Mouse (Mus musculus): ENCODE data around the gene Zc3h12d.

Zc3h12d gene

DNA sequence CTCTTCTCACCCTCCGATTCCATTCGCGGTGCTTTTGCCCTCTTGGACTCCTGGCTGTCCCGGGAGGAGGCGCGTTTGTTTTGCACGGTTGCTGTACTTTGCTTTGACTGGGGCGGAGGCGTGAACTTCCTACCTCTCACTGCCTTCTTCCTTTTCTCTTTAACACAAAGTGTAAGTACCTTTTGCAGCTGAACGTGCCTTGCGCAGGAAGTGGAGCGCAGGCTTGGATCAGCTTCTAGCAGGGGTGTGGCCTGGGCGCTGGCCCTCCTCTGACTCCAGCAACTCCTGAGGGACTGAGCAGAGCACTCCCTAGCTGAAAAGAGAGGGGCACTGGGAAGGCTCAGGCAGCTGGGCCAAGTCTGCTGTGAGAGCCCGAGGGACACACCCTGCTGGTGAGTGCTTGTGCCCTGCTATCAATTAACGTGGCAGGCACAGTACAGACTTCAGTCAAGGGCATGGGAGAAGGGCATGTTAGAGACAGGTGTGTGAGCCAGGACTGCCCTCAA lies at the start of gene Zc3h12d:
Gene Zc3h12d, plus strand, starts transcription at position 300 of the 506 bp plus-strand sequence.
- no peak for DNase-seq (ENCODE audit: low spot score)

DNA sequence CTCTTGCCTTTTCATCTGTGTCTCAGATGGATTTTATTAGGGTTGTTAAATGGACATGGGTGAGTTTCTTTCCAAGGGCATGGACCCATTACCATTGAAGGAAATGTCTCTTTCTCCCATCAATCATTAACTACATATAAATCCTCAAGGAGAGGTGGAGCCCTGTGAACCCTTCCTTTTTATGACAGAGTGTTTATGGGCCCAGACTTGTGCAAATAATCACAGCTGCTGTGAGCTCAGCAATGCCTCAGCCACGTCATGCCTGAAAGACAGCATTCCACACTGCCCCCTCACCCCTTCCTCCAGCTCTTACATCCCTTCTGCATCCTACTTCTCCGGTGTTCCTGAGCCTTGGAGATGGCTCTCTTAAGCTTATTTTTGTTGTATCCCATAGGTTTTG lies 45.0 kb upstream of the Zc3h12d start:
- no peak for DNase-seq (ENCODE audit: low spot score)

DNA sequence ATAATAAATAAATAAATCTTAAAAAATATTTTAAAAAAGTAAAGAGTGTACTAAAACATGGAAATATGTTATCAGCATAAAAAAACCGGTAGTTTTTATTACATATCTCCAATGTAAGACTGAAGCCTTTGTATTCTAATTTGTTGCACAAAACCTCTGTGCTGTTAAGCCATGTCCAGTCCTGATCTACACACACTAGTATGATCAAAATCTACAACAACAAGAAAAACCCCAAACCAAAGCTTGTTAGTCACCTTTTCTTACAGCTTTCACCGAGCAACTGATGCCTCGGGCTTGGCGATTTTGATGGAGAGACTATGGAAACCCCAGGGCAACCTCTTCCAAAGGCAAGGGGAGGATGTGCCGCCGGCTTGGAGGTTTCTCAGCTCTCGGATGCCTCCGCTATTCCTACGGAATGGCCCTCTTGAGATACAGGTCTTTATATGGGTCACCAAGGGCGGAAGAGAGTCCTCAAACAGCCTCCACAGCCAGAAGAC lies 40.0 kb upstream of the Zc3h12d start:
- DNase-seq (ENCODE audit: low spot score): no peak

DNA sequence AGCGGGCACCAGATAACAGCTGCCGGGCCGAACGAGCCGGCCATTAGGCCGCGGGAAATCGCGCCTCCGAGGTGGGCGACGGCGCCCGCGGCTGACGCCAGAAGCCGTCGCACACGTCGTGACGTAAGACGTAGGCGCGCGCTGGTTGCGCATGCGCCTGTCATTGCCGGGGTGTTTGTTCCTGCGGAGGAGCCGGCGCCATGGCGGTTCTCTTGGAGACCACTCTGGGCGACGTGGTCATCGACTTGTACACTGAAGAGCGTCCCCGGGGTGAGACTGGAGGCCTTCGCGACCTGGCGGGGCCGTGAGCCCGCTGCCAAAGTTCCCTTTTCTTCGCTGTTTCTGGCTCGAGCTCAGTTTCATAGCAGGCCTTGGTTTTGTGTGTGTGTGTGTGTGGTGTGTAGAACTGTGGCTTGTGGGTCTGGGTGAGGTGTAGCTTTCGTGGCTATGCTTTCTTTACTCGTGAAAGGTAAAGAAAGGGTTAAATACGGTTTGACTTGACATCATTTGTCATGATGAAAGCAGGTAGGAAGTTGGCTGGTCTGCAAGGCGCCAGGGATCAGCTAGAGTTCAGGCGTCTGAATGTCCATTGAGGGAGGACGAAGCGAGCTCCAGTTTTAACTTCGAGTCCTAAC lies 39.4 kb upstream of the Zc3h12d start, which contains the start of the genes Ginm1 and Ppil4:
Gene Ginm1, minus strand, starts transcription at position 74 of the 635 bp plus-strand sequence.
Gene Ppil4, plus strand, starts transcription at position 141 of the 635 bp plus-strand sequence.
- peak; percentile 72 for DNase-seq (ENCODE audit: low spot score)

DNA sequence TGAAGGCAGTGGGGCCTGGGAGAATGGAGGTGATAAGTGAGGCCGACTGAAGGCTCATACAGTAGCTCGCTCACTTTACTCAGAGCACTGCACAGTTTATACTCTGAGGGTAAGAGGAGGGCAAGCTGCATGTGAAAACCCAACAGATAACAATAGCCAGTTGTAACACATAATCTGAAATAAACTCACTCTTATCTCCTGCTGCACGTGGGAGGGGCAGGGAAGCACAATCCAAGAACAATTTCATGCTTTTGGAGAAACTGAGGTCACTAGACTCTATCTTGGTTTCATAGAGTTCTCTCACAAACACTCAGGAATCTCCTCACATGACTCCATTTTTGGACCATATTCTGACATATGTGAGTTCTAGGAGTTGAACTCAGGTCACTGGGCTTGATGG lies 31.0 kb upstream of the Zc3h12d start:
- DNase-seq (ENCODE audit: low spot score): no peak

DNA sequence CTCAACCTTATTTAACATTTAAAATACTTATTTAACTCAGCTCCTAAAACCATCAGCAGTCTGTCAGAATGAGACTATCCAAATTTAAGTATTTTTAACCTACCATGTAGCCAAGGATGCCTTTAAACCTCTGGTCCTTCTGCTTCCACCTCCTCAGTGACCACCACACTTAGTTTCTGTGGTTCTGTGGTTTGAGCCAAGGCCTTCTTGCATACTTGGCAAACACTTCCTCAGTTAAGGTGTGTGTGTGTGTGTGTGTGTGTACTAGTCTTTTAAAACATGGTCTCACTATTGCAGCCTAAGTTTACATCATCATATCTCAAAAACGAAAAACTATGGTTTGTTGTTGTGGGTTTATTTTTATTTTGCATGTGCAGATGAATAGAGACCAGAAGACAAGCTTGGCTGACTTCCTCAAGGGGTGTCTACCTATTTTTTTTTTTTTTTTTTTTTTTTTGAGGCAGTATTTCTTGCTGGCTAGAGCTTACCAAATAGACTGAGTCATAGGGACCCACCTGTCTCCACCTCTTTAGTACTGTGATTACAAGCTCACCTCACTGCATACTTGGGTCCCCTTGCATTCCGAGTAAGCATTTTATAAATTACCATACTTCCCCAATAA lies 29.6 kb upstream of the Zc3h12d start:
- no peak for DNase-seq (ENCODE audit: low spot score)

DNA sequence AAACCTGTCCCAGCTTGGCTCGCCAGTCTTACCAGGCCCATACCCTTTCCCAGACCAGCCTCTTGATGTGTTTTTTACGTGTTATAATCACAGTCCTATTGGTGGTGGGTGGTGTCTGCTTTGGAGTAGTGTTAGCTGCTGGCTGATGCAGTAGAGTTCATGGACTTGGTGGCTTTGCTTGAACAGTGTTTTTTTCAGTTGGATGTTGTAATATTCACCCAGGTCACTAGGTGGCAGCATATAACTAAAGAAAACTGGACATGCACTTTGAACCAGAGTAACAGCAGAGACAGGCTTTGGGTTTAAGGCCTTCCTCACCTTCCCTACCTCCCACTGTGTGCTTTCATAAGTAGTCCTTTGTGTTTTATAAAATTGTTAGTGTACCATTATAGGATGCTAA lies 22.3 kb upstream of the Zc3h12d start:
- no peak for DNase-seq (ENCODE audit: low spot score)

DNA sequence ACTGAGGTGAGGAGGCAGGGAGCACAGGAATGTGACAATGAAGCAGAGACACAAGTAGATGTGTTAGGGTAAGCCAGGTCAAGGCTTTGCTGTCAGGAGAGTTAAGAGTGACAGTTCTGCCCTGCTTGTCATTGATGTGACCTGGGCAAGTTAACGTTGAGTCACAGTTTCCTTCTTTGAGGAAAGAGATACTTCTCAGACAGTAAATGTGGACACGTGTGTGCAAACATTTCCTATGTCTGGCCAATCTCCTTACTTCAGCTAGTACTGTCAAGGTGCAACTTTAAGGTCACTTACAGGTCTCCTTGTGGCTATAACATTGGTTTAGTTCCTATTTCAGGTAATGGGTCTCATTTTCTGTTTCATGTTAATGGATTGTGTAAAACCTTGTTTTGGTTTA lies 15.8 kb upstream of the Zc3h12d start:
- no peak for DNase-seq (ENCODE audit: low spot score)

DNA sequence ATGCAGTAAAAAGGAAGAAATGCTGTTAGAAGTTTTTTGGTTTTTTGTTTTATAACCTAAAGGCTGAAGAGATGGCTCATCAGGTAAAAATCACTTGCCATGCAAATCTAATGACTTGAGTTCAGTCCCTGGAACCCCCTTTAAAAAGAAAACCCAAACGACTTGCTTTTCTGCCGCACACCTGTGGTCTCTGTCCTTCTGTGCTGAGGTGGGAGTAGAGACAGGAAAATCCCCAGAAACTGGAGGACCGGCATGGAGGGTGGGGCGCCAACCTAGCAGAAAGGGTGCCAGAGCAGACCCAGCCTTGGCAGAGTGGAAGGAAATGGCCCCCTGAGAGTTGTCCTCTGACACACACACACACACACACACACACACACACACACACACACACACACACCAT lies 13.6 kb upstream of the Zc3h12d start:
- no peak for DNase-seq (ENCODE audit: low spot score)

DNA sequence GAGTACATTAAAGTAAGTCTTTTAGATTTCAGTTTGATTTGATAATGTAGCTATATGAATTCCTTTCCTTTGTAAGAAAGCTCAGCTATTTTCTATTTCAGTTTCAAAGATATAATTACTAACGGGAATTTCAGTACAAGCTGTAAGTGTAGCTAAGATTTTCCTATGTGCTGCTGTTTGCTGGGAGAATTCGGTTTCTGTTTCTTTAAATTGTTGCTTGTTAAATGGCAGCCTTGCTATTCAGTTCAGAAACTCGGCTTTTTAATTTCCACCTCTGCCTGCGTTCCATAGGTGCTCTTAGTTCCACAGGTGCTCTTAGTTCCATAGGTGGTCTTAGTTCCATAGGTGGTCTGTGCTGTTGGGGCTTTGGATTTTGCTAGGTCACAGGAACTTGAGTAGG lies 13.1 kb upstream of the Zc3h12d start:
- DNase-seq (ENCODE audit: low spot score): no peak

DNA sequence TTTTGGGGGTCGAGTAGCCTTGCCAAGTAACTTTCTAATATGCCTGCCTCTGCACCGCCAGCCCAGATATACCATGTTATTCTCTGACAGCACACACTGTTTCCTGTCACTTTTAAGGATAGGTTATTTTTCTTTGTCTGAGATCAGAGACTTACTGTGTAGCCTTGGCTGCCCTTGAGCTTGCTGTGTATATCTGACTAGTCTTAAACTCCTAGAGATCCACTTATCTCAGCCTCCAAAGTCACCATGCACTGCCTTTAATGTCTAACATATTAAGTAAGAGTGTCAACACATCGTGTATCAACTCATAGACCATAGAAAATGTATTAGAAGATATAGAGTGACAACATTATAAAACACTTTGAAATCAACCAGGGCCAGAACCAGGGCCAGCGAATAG lies 12.7 kb upstream of the Zc3h12d start:
- DNase-seq (ENCODE audit: low spot score): no peak

DNA sequence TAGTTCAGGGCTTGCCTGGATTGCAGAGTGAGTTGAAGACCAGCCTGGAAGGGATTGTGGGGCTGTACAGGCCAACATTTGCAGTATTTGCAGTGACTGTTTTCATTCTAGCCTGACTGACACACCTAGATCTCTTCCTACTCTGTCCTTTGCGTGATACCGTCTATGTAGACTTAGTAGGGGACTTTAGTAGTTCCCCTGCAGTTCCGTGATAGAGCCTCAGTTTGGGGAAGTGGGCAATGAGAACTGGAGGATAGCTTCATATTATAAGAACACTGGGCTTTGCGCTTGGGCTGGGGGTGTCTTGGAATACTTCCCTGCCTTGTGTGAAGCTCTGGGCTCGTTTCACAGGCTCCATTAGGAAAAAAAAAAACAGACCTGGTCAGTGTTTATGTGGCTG lies 12.1 kb upstream of the Zc3h12d start:
- DNase-seq (ENCODE audit: low spot score): no peak

DNA sequence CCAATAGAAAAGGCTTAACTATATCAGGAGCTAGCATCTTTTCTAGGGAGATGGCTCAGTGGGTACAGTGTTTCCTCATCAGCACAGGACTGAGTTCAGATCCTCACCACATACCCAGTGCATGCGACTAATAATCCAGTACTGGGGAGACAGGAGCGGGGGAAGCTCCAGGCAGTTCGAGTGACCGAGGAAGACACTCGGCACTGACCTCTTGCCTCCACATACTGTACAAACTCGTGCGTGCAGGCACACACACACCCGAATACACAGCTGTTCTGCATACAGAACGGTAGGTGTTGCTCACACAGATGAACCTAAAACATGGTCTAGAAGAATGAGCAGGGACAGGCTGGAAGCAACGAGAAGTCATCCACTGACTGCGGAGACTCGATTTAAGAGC lies 10.3 kb upstream of the Zc3h12d start:
- no peak for DNase-seq (ENCODE audit: low spot score)

DNA sequence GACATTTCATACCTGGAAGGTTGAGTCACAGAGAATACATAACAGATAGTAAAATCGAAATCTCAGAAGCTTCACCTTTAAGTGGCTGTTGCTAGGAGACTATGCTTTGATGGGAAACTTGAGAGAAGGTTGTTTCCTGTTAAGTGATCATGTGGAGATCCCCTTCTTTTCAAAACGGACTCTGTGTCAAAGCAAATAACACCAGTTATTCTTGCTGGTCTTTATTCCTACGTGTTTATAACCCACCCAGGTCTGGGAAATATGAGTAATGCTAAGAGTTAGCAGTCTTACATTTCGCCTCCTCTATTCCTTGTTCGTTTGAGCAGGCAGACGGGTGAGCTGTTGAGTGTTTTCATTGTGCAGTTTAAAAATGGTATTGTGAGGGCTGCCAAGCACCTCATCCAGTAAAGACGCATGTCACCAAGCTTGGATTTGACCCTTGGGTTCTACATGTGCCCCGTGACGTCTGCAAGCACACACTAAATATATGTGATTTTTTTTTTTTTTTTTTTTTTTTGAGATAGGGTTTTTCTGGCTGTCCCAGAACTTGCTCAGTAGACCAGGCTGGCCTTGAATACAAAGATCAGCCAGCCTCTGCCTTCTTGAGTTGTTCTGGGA lies 7.5 kb upstream of the Zc3h12d start:
- no peak for DNase-seq (ENCODE audit: low spot score)

DNA sequence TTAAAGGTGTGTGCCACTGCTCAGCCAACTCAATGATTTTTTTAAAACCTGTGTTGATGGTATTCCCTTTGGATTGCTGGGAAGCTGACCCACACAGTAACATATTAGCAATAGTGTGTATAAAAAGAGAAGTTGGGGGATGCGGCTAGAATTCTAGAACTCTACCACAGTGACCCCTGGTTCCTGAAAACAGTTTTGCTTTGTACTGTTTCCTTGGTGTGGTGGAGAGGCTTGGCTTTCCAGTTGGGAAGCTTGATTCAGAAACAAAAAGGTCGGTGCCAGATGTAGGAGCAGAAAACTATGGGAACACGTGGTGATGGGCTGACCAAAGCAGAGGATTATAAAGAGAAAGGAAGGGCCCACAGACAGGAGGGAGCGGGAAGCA lies 7.0 kb upstream of the Zc3h12d start:
- no peak for DNase-seq (ENCODE audit: low spot score)

DNA sequence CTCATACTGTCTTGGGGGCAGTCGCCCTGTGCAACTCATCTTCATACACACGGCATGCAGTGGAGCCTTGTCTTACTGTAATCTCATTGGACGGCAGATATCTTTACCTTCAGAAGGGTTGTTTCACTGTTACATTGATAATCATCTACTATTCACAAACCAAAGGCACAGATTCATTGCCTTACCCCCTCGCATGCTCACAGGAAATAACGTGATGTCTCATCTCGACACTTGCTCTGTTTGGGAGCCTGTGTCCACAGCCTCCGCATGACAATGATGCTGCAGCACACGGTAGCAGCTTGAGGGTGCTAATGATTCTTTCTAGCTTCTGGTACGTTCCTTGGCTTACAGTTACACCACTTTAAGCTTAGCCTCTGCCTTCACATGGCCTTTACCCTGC lies 6.2 kb upstream of the Zc3h12d start:
- DNase-seq (ENCODE audit: low spot score): no peak

DNA sequence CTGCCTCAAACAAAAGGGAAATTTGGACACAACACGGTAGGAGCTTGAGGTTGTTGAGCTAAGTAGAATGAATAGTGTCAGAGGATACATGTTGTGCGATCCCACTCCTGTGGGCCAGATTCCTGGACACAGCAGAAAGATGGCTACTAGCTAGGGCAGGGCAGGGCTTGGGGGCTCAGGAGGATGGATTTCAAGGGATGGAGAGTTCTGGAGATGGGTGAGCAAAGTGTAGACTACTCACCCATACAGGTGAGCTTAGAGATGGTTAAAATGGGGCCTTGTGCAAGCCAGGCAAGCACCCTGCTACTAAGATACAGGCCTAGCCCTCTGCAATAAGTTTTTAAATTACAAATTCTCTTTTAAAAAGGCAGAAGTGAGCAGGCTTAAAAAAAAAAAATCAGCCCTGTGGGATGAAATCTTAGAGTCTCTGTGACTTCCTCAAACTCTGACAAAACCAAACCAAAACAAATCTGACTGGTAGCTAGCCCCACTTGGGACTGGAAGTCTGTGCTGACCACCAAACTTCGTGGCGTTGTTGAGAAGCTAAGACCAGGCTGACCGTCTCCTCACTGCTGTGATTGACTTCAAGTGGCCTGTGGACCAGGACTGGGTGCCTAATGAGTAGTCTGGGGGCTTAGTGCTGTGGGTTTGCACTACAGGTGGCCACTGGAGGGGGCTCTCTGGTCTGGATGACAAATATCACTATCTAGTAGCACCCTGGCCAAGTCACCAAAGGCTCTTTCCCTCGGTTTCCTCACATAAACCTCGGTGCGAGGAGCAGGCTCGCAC lies 1.3 kb downstream of the Zc3h12d start:
- no peak for DNase-seq (ENCODE audit: low spot score)

DNA sequence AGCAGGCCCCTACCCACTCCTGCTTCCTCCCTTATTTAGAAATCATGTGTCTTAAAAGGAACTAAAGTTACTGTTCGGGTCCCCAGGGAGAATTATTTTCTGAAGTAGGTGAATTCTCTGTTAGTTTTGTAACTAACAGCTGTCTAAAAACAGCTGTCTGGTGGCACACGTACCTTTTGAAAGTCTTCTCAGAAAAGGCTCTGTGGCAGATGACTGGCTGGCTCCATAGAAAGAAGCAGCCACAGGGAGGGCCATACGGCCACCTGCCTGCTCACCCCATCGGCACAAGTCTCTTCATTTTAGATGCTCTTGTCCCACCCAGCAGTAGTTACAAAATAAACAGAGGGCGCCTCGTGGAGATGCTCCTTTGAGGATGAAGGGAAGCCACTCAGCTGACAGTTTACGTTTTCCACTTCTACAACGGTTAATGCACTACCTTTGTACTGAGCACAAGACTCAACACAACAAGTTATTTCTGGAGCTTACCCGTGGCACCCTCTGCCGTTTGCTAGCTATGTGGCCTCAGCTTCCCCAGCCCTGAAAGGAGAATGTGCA lies 2.5 kb downstream of the Zc3h12d start:
- no peak for DNase-seq (ENCODE audit: low spot score)

DNA sequence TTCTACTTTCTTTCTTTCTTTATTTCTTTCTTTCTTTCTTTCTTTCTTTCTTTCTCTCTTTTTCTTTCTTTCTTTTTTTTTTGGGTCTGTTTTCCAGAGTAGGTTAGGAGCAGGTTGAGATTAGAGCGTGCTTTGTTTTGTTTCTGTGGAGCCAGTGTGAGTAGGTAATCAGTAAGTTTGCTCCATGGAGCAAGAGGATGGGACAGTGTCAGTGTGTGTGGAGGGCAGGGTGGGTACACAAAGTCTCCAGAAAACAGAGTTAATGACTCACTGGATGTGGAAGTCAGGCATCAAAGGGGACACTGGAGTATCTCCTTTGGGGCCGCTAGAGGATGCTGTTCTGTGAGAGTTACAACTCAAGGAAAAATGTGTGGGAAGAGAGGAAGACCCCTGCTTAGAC lies 4.6 kb downstream of the Zc3h12d start:
- DNase-seq (ENCODE audit: low spot score): no peak

DNA sequence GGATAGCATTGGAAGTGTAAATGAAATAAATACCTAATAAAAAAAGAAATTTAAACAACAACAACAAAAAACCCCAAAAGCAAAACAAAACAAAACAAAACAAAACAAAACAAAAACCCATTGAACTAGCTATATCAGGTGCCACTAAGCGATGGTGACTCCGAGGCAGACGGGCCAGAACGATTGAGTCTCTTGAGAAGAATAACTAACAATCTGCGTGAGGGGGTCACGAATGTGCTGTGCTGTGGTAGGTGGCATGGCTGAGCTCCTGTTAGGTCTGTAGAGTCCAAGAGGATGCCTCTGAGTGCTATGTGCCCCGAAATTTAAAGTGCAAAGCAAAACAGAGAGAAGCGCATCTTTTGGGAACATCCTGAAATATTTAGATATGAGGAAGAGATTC lies 5.2 kb downstream of the Zc3h12d start:
- DNase-seq (ENCODE audit: low spot score): no peak

DNA sequence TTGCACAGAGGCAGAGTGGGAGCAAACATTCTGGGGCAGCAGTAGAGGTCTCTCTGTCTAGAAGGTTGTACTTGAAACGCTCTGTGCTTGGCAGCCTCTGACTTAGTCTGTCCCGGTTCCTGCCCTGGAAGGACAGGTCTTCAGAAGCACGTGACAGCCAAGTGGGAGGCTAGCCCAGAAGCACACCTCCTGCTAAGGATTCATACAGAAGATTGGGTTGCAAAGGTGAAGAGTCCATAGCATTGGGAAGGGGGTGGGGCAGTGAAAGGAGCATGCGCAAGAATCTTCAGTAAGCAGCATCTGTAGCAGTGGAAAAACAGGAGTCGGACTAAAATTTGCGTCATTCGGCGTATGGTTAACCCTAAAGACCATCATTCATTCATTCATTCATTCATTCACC lies 5.8 kb downstream of the Zc3h12d start:
- DNase-seq (ENCODE audit: low spot score): no peak

DNA sequence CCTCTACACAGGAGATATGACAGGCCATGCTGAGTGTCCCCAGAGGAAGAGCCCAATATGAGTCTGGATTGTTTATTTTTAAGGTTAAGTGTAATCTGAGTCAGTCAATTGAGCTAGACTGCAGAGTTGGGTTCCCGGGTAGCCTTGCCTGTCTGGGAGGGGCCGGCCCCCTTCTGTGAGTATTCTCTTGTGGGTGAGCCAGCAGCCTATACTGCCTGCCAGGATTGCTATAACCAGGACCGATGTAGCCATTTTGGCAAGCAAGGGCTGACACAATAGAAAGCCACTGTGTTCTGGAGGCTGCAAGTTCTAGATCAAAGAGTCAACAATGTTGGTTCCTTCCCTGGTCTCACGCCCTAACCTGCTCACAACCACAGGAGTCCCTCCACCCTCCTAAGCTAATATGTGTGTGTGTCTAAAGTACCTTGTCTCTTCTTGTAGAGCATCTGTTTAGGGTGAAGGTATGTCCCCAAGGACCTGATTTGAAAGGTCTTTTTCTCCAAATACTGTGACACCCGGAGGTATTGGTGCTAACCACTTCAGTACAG lies 6.7 kb downstream of the Zc3h12d start:
- DNase-seq (ENCODE audit: low spot score): no peak

Measured in ovary, postnatal 10 days (tissue).